Comparison of ENCODE assay signal across 13 mouse cellular contexts in genomic region chr5:142650390-142650789, GRCm38 (mm10). TPM values are rescaled to one million over a fixed set of nuclear protein-coding genes. Genes with fewer than 3 reads are reported as not detected.
DNase-seq lines count a peak whose midpoint lies in the region; ATAC-seq and TF ChIP-seq lines count a peak whose summit lies in the region.
"Had no signal": no experiment of that assay in that cellular context is flagged by ENCODE, and none has a peak within 500 bp of the region (broad histone marks: within the 10 kb centered on the region; RNA-seq: fewer than 3 reads in every experiment).

No protein-coding gene starts in this region.

- no peak for TF ChIP-seq CTCF in lung, embryonic 14.5 days (IDR thresholded peaks at IDR 0.05; ENCODE audit: low read depth)
- TF ChIP-seq CTCF in intestine, postnatal 0 days (IDR thresholded peaks at IDR 0.05; ENCODE audit: low read depth) = no peak

- no peaks in the 10 kb centered on the region for H3K9me3 ChIP-seq in lung, embryonic 14.5 days (ENCODE audit: low read depth, low read length)
- no peaks in the 10 kb centered on the region for H3K9me3 ChIP-seq in embryonic facial prominence, embryonic 12.5 days
- no peaks in the 10 kb centered on the region for H3K9me3 ChIP-seq in intestine, postnatal 0 days (ENCODE audit: control insufficient read depth)
- no peaks in the 10 kb centered on the region for H3K9me3 ChIP-seq in midbrain, embryonic 12.5 days
- H3K9me3 ChIP-seq: forebrain, embryonic 10.5 days; limb, embryonic 15.5 days had no signal

- H3K27me3 ChIP-seq in lung, embryonic 14.5 days (ENCODE audit: insufficient read depth, low read length) = no peaks in the 10 kb centered on the region
- no peaks in the 10 kb centered on the region for H3K27me3 ChIP-seq in embryonic facial prominence, embryonic 12.5 days
- no peaks in the 10 kb centered on the region for H3K27me3 ChIP-seq in intestine, postnatal 0 days (replicated peaks; ENCODE audit: control insufficient read depth, insufficient read depth, low read length)
- H3K27me3 ChIP-seq in midbrain, embryonic 12.5 days = no peaks in the 10 kb centered on the region
- H3K27me3 ChIP-seq: CH12.LX; limb, embryonic 15.5 days had no signal

- WGBS in lung, embryonic 14.5 days = 37% methylated on average over 3 of the region's 3 CpGs
- WGBS in embryonic facial prominence, embryonic 12.5 days = 46% methylated on average over 3 of the region's 3 CpGs
- WGBS in intestine, postnatal 0 days = 42% methylated on average over 3 of the region's 3 CpGs
- WGBS in midbrain, embryonic 12.5 days = 34% methylated on average over 3 of the region's 3 CpGs

- H3K4me2 ChIP-seq in lung, embryonic 14.5 days = no peak overlapping the region
- H3K4me2 ChIP-seq in embryonic facial prominence, embryonic 12.5 days (replicated peaks) = no peak overlapping the region
- H3K4me2 ChIP-seq in intestine, postnatal 0 days (replicated peaks; ENCODE audit: low read depth) = no peak overlapping the region
- H3K4me2 ChIP-seq in midbrain, embryonic 12.5 days (replicated peaks) = no peak overlapping the region
- H3K4me2 ChIP-seq: limb, embryonic 15.5 days had no signal

- no peak overlapping the region for H3K9ac ChIP-seq in lung, embryonic 14.5 days
- H3K9ac ChIP-seq in embryonic facial prominence, embryonic 12.5 days = no peak overlapping the region
- H3K9ac ChIP-seq in intestine, postnatal 0 days (ENCODE audit: low read depth, low read length) = no peak overlapping the region
- H3K9ac ChIP-seq in midbrain, embryonic 12.5 days (replicated peaks) = no peak overlapping the region
- H3K9ac ChIP-seq: limb, embryonic 15.5 days had no signal

- H3K4me1 ChIP-seq in lung, embryonic 14.5 days (ENCODE audit: insufficient read depth) = no peaks in the 10 kb centered on the region
- H3K4me1 ChIP-seq in embryonic facial prominence, embryonic 12.5 days = peaks cover 11% of the 10 kb centered on the region
- peaks cover 12% of the 10 kb centered on the region for H3K4me1 ChIP-seq in intestine, postnatal 0 days (replicated peaks; ENCODE audit: control insufficient read depth, insufficient read depth, low read length)
- H3K4me1 ChIP-seq in midbrain, embryonic 12.5 days = peaks cover 12% of the 10 kb centered on the region; the same call in 1 of the 2 replicates

- peak; percentile 34 for DNase-seq in lung, embryonic 14.5 days
- DNase-seq in lung, postnatal 25 days (ENCODE audit: low spot score) = no peak
- no peak for DNase-seq in spleen, adult 12 weeks (ENCODE audit: low spot score)
- DNase-seq in thymus, postnatal 0 days (ENCODE audit: low spot score) = no peak
- no peak for DNase-seq in kidney, postnatal 25 days
- DNase-seq: cerebellum, postnatal 25 days; gastrocnemius, postnatal 25 days had no signal

- no peak overlapping the region for H3K27ac ChIP-seq in lung, embryonic 14.5 days (ENCODE audit: low read depth)
- peak overlapping the region; percentile 5 for H3K27ac ChIP-seq in embryonic facial prominence, embryonic 12.5 days
- H3K27ac ChIP-seq in intestine, postnatal 0 days (ENCODE audit: low read depth, low read length) = peak overlapping the region; percentile 66
- peak overlapping the region; percentile 61 for H3K27ac ChIP-seq in midbrain, embryonic 12.5 days (replicated peaks)
- H3K27ac ChIP-seq: limb, embryonic 15.5 days had no signal

- H3K4me3 ChIP-seq in lung, embryonic 14.5 days (ENCODE audit: low read depth, low read length) = no peak overlapping the region
- no peak overlapping the region for H3K4me3 ChIP-seq in embryonic facial prominence, embryonic 12.5 days
- H3K4me3 ChIP-seq in intestine, postnatal 0 days (ENCODE audit: low read depth, low read length) = no peak overlapping the region
- H3K4me3 ChIP-seq in midbrain, embryonic 12.5 days = no peak overlapping the region
- H3K4me3 ChIP-seq: forebrain, embryonic 10.5 days; limb, embryonic 15.5 days had no signal

- no peak for ATAC-seq in lung, embryonic 14.5 days (ENCODE audit: insufficient read depth)
- no peak for ATAC-seq in embryonic facial prominence, embryonic 12.5 days (ENCODE audit: insufficient number of reproducible peaks, insufficient read depth, low FRiP score, low TSS enrichment)
- no peak for ATAC-seq in intestine, postnatal 0 days
- ATAC-seq in midbrain, embryonic 12.5 days (ENCODE audit: low FRiP score, low read depth) = no peak

- 0 out of 2 replicates have a peak, but pooled peaks cover 4% of the 10 kb centered on the region for H3K36me3 ChIP-seq in lung, embryonic 14.5 days (ENCODE audit: insufficient read depth)
- H3K36me3 ChIP-seq in embryonic facial prominence, embryonic 12.5 days = peaks cover 12% of the 10 kb centered on the region
- no peaks in the 10 kb centered on the region; the same call in 1 of the 2 replicates for H3K36me3 ChIP-seq in intestine, postnatal 0 days (ENCODE audit: control insufficient read depth, insufficient read depth)
- peaks cover 8% of the 10 kb centered on the region for H3K36me3 ChIP-seq in midbrain, embryonic 12.5 days
- H3K36me3 ChIP-seq: limb, embryonic 15.5 days had no signal

RNA-seq across cellular contexts. Expression of gene Wipi2, which starts 22.9 kb away (rescaled TPM):
- 47.7 and 53.0 TPM in 2 replicates for polyA plus RNA-seq in lung, embryonic 14.5 days (2014; fragmentation: Nextera tagmentation; extraction: Ambion mirVana)
- polyA plus RNA-seq in embryonic facial prominence, embryonic 12.5 days (2016; fragmentation: Nextera tagmentation; extraction: Ambion mirVana) = 67.2 and 73.4 TPM in 2 replicates
- polyA plus RNA-seq in intestine, postnatal 0 days (2015; fragmentation: Nextera tagmentation; extraction: Ambion mirVana) = 25.5 and 29.4 TPM in 2 replicates
- 65.1 and 67.6 TPM in 2 replicates for polyA plus RNA-seq in midbrain, embryonic 12.5 days (2016; fragmentation: Nextera tagmentation; extraction: Ambion mirVana)
- 30.7 and 31.9 TPM in 2 replicates for polyA plus RNA-seq in thymus, postnatal 0 days (2015; fragmentation: Nextera tagmentation; extraction: Ambion mirVana)

RNA-seq across cellular contexts. Expression of gene Mmd2, which starts 41.8 kb away (rescaled TPM):
- 0.11 TPM in 1 of 2 replicates, not detected in the other for polyA plus RNA-seq in lung, embryonic 14.5 days (2014; fragmentation: Nextera tagmentation; extraction: Ambion mirVana)
- 5.1 and 6.0 TPM in 2 replicates for polyA plus RNA-seq in embryonic facial prominence, embryonic 12.5 days (2016; fragmentation: Nextera tagmentation; extraction: Ambion mirVana)
- 0.52 and 0.63 TPM in 2 replicates for polyA plus RNA-seq in intestine, postnatal 0 days (2015; fragmentation: Nextera tagmentation; extraction: Ambion mirVana)
- polyA plus RNA-seq in midbrain, embryonic 12.5 days (2016; fragmentation: Nextera tagmentation; extraction: Ambion mirVana) = 10.4 and 11.4 TPM in 2 replicates
- polyA plus RNA-seq in thymus, postnatal 0 days (2015; fragmentation: Nextera tagmentation; extraction: Ambion mirVana) = 0.07 and 0.13 TPM in 2 replicates

RNA-seq across cellular contexts. Expression of gene Slc29a4, which starts 41.9 kb away (rescaled TPM):
- 6.8 and 8.2 TPM in 2 replicates for polyA plus RNA-seq in lung, embryonic 14.5 days (2014; fragmentation: Nextera tagmentation; extraction: Ambion mirVana)
- polyA plus RNA-seq in embryonic facial prominence, embryonic 12.5 days (2016; fragmentation: Nextera tagmentation; extraction: Ambion mirVana) = 15.7 and 19.0 TPM in 2 replicates
- 2.9 and 3.5 TPM in 2 replicates for polyA plus RNA-seq in intestine, postnatal 0 days (2015; fragmentation: Nextera tagmentation; extraction: Ambion mirVana)
- 49.3 and 50.3 TPM in 2 replicates for polyA plus RNA-seq in midbrain, embryonic 12.5 days (2016; fragmentation: Nextera tagmentation; extraction: Ambion mirVana)
- 0.44 and 0.59 TPM in 2 replicates for polyA plus RNA-seq in thymus, postnatal 0 days (2015; fragmentation: Nextera tagmentation; extraction: Ambion mirVana)
